Mouse (Mus musculus) lung, postnatal 0 days (tissue): Measurements from ENCODE around the gene Naa16.

Experiments
- CTCF ChIP-seq: IDR thresholded peaks from 2 replicates; pipeline ENCODE4 v1.5.1; 2016; ENCODE audit warnings: antibody characterized with exemption, mild to moderate bottlenecking
- EP300 ChIP-seq: IDR thresholded peaks from 2 replicates; pipeline ENCODE4 v1.6.1; 2016; ENCODE audit warnings: antibody characterized with exemption, mild to moderate bottlenecking, control low read depth

- no peak for TF ChIP-seq EP300
- no peak for TF ChIP-seq CTCF
Measured at GRCm38 (mm10) chr14:79314245-79315010, 76.2 kb downstream of the Naa16 start.
